Mouse (Mus musculus) liver, adult 2 months (tissue): ENCODE results near the gene Fam114a1.

Source experiments
- CTCF ChIP-seq: fragments of 200-500 bp; IDR thresholded peaks from 2 replicates; pipeline ENCODE4 v1.5.1; 2011; ENCODE audit warnings: low read depth, low read length, control low read depth
- POLR2A ChIP-seq: fragments of 200-500 bp; IDR thresholded peaks from 2 replicates; pipeline ENCODE4 v1.6.1; 2011; ENCODE audit warnings: low read length, control low read depth; ENCODE audit not compliant: insufficient read depth; ENCODE audit errors: extremely low read depth

DNA sequence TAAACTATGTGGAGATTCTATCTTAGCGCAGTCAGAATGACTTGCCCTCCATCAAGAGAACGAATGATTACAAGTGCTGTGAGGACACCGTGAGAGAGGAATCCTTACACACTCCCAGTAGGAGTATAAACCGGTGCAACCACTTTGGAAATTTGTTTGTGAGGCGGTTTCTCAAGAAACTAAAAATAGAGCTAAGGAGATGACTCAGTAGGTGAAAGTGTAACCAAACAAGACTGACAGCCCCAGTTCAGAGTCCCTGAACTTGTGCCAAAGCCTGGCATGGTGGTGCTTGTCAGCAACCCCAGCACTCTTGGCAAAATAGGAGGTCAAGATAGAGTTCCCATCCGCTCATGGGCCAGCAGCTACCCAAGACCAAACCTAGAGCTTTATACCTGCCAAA, 116.7 kb downstream of the Fam114a1 start:
- TF ChIP-seq POLR2A (no peak), CTCF (no peak)
